In the genomic region with DNA sequence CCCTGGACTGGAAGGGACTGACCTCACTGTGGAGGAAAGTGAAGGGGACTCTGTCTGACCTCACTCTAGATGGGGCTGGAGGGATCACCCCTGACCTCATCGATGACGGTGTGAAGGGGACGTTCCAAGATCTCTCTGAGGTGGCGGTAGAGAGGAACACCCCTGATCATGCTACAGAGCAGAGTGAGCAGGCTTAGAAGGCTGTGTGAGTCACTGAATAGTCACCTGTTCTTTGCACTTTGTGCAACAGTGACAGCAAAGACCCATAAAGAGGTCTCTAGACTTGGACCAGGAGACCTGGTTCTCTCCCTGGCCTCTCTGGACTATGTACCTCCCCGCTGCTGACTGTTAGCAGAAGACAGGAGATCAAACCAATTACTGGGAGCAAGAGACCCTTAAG, we compare ENCODE assay signal across 17 mouse cellular contexts.
DNase-seq lines count a peak whose midpoint lies in the region; ATAC-seq and TF ChIP-seq lines count a peak whose summit lies in the region.
"Had no signal": no experiment of that assay in that cellular context is flagged by ENCODE, and none has a peak within 500 bp of the region (broad histone marks: within the 10 kb centered on the region; RNA-seq: fewer than 3 reads in every experiment).

No protein-coding gene starts in this region.

- DNase-seq in hindbrain, embryonic 10.5 days (ENCODE audit: low spot score), result no peak
- DNase-seq in kidney, postnatal 36 days, result peak; percentile 5 to 11
- DNase-seq in kidney, adult 18-20 months, result no peak
- DNase-seq in urinary bladder, postnatal 25 days (ENCODE audit: low spot score), result no peak
- DNase-seq: adrenal gland, postnatal 14 days; cerebellum, adult 2 months; cerebellum, postnatal 25 days; gastrocnemius, adult 2 months; lung, postnatal 14 days had no signal

- H3K9me3 ChIP-seq in hindbrain, embryonic 10.5 days, result no peaks in the 10 kb centered on the region
- no peaks in the 10 kb centered on the region for H3K9me3 ChIP-seq in hindbrain, embryonic 13.5 days
- no peaks in the 10 kb centered on the region for H3K9me3 ChIP-seq in intestine, postnatal 0 days (ENCODE audit: control insufficient read depth)
- H3K9me3 ChIP-seq in stomach, embryonic 16.5 days (replicated peaks; ENCODE audit: control insufficient read depth, low read length), result no peaks in the 10 kb centered on the region
- H3K9me3 ChIP-seq: forebrain, embryonic 13.5 days; limb, embryonic 10.5 days; midbrain, embryonic 12.5 days had no signal

- peak; percentile 61 for TF ChIP-seq CTCF in intestine, postnatal 0 days (IDR thresholded peaks at IDR 0.05; ENCODE audit: low read depth)

- H3K4me3 ChIP-seq in hindbrain, embryonic 10.5 days, result no peak overlapping the region
- no peak overlapping the region for H3K4me3 ChIP-seq in hindbrain, embryonic 13.5 days
- H3K4me3 ChIP-seq in intestine, postnatal 0 days (ENCODE audit: low read depth, low read length), result no peak overlapping the region
- no peak overlapping the region for H3K4me3 ChIP-seq in stomach, embryonic 16.5 days (replicated peaks; ENCODE audit: low read length)
- H3K4me3 ChIP-seq: forebrain, embryonic 13.5 days; gastrocnemius, adult 2 months; limb, embryonic 10.5 days; midbrain, embryonic 12.5 days had no signal

- no peak overlapping the region for H3K4me2 ChIP-seq in hindbrain, embryonic 13.5 days
- H3K4me2 ChIP-seq in intestine, postnatal 0 days (replicated peaks; ENCODE audit: low read depth), result peak overlapping the region; percentile 30; the same call in 1 of the 2 replicates
- H3K4me2 ChIP-seq in stomach, embryonic 16.5 days (ENCODE audit: low read depth, low read length), result no peak overlapping the region
- H3K4me2 ChIP-seq: forebrain, embryonic 13.5 days; midbrain, embryonic 12.5 days had no signal

- H3K4me1 ChIP-seq in hindbrain, embryonic 10.5 days (replicated peaks), result peaks cover 58% of the 10 kb centered on the region
- H3K4me1 ChIP-seq in hindbrain, embryonic 13.5 days (replicated peaks), result peaks cover 49% of the 10 kb centered on the region
- H3K4me1 ChIP-seq in intestine, postnatal 0 days (replicated peaks; ENCODE audit: control insufficient read depth, insufficient read depth, low read length), result no peaks in the 10 kb centered on the region; the same call in 1 of the 2 replicates
- H3K4me1 ChIP-seq in stomach, embryonic 16.5 days (ENCODE audit: control insufficient read depth, insufficient read depth, low read length), result no peaks in the 10 kb centered on the region

- no peak for ATAC-seq in hindbrain, embryonic 13.5 days (ENCODE audit: low FRiP score)
- ATAC-seq in intestine, postnatal 0 days, result peak; percentile 98
- peak; percentile 63 for ATAC-seq in stomach, embryonic 16.5 days (ENCODE audit: insufficient read depth, low FRiP score)
- ATAC-seq in megakaryocyte-erythroid progenitor cell, adult 5-6 weeks (replicated peaks; ENCODE audit: low FRiP score, low TSS enrichment, poor library complexity, severe bottlenecking), result no peak
- ATAC-seq: forebrain, embryonic 13.5 days; hindbrain, postnatal 0 days had no signal

- H3K9ac ChIP-seq in hindbrain, embryonic 13.5 days, result no peak overlapping the region
- no peak overlapping the region for H3K9ac ChIP-seq in intestine, postnatal 0 days (ENCODE audit: low read depth, low read length)
- H3K9ac ChIP-seq in stomach, embryonic 16.5 days (ENCODE audit: low read length), result no peak overlapping the region
- H3K9ac ChIP-seq: forebrain, embryonic 13.5 days; midbrain, embryonic 12.5 days had no signal

- H3K36me3 ChIP-seq in hindbrain, embryonic 10.5 days, result no peaks in the 10 kb centered on the region
- no peaks in the 10 kb centered on the region for H3K36me3 ChIP-seq in hindbrain, embryonic 13.5 days
- H3K36me3 ChIP-seq in intestine, postnatal 0 days (ENCODE audit: control insufficient read depth, insufficient read depth), result no peaks in the 10 kb centered on the region
- H3K36me3 ChIP-seq in stomach, embryonic 16.5 days (ENCODE audit: control insufficient read depth, insufficient read depth, low read length), result no peaks in the 10 kb centered on the region
- H3K36me3 ChIP-seq: limb, embryonic 10.5 days; midbrain, embryonic 12.5 days had no signal

- WGBS in hindbrain, embryonic 10.5 days, result 76% methylated on average over 5 of the region's 5 CpGs
- 87% methylated on average over 5 of the region's 5 CpGs for WGBS in hindbrain, embryonic 13.5 days
- WGBS in intestine, postnatal 0 days, result 59% methylated on average over 5 of the region's 5 CpGs
- 64% methylated on average over 5 of the region's 5 CpGs for WGBS in stomach, embryonic 16.5 days

- H3K27ac ChIP-seq in hindbrain, embryonic 10.5 days, result 0 out of 2 replicates have a peak overlapping the region, but pooled peaks have one; percentile 35
- no peak overlapping the region for H3K27ac ChIP-seq in hindbrain, embryonic 13.5 days
- peak overlapping the region; percentile 89 for H3K27ac ChIP-seq in intestine, postnatal 0 days (ENCODE audit: low read depth, low read length)
- H3K27ac ChIP-seq in stomach, embryonic 16.5 days (ENCODE audit: low read length), result no peak overlapping the region
- H3K27ac ChIP-seq: forebrain, embryonic 13.5 days; gastrocnemius, adult 2 months; hindbrain, postnatal 0 days; limb, embryonic 10.5 days; midbrain, embryonic 12.5 days had no signal

- H3K27me3 ChIP-seq in hindbrain, embryonic 10.5 days (ENCODE audit: insufficient read depth, poor library complexity, severe bottlenecking), result no peaks in the 10 kb centered on the region
- H3K27me3 ChIP-seq in hindbrain, embryonic 13.5 days, result no peaks in the 10 kb centered on the region
- H3K27me3 ChIP-seq in intestine, postnatal 0 days (replicated peaks; ENCODE audit: control insufficient read depth, insufficient read depth, low read length), result no peaks in the 10 kb centered on the region
- no peaks in the 10 kb centered on the region for H3K27me3 ChIP-seq in stomach, embryonic 16.5 days (ENCODE audit: control insufficient read depth, insufficient read depth, low read length)
- H3K27me3 ChIP-seq: forebrain, embryonic 13.5 days; midbrain, embryonic 12.5 days had no signal

Comparison
In these comparisons a context has a peak if more than half of its experiments do, and no peak if none do; other contexts are left out.
1. DNase-seq: peak in kidney, postnatal 36 days (2 of 2); none in hindbrain, embryonic 10.5 days (single experiment), kidney, adult 18-20 months (single experiment) and urinary bladder, postnatal 25 days (single experiment).
2. H3K27ac ChIP-seq: peak in hindbrain, embryonic 10.5 days (single experiment) and intestine, postnatal 0 days (single experiment); none in hindbrain, embryonic 13.5 days (single experiment) and stomach, embryonic 16.5 days (single experiment).
3. ATAC-seq: peak in intestine, postnatal 0 days (single experiment) and stomach, embryonic 16.5 days (single experiment); none in hindbrain, embryonic 13.5 days (single experiment) and megakaryocyte-erythroid progenitor cell, adult 5-6 weeks (single experiment).